Mouse (Mus musculus) cerebellum, adult 2 months (tissue): ENCODE results near the gene Ucn.
A peak's percentile ranks its signal among the peaks of the same experiment; 100 is the strongest.

ENCODE experiments used
- CTCF ChIP-seq: fragments of 200-500 bp; IDR thresholded peaks from 2 replicates; pipeline ENCODE4 v1.5.1; 2011; ENCODE audit warnings: low read depth, mild to moderate bottlenecking, control low read depth, low read length, moderate library complexity, borderline replicate concordance; ENCODE audit not compliant: insufficient read depth
- POLR2A ChIP-seq: fragments of 200-500 bp; IDR thresholded peaks from 2 replicates; pipeline ENCODE4 v1.6.1; 2011; ENCODE audit warnings: low read length, control low read depth, borderline replicate concordance; ENCODE audit not compliant: insufficient read depth

DNA sequence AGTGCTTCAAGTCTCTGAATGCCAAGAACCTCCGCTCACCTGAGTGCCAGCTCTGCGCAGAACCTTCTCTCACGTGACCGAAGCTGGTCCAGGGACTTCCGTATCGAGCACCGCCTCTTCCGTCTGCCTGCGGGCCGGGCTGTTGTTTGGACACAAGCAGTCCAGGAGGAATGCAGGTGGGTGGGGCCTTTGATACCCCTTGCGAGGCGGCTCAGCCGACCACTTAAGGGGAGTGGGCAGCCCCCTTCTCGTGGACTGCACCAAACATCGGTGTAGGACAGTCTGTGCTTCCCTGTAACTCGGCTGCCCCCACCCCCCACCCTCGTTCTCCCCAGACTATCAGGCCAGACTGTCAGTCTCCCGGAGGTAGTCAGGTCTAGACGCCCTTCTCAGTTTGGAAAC lies 15.5 kb upstream of the Ucn start, which contains the start of gene Mpv17:
- TF ChIP-seq CTCF, result no peak
- peak; percentile 78; the same call in 1 of the 2 replicates for TF ChIP-seq POLR2A
